Mouse (Mus musculus) layer of hippocampus, adult 9-10 months (tissue): Measurements from ENCODE around the gene Saxo2.
A peak's percentile ranks its signal among the peaks of the same experiment; 100 is the strongest.

Experiments
- DNase-seq: peaks from one replicate; pipeline ENCODE4 v3.0.0; 2022; ENCODE audit warnings: low spot score

Saxo2 gene

DNA sequence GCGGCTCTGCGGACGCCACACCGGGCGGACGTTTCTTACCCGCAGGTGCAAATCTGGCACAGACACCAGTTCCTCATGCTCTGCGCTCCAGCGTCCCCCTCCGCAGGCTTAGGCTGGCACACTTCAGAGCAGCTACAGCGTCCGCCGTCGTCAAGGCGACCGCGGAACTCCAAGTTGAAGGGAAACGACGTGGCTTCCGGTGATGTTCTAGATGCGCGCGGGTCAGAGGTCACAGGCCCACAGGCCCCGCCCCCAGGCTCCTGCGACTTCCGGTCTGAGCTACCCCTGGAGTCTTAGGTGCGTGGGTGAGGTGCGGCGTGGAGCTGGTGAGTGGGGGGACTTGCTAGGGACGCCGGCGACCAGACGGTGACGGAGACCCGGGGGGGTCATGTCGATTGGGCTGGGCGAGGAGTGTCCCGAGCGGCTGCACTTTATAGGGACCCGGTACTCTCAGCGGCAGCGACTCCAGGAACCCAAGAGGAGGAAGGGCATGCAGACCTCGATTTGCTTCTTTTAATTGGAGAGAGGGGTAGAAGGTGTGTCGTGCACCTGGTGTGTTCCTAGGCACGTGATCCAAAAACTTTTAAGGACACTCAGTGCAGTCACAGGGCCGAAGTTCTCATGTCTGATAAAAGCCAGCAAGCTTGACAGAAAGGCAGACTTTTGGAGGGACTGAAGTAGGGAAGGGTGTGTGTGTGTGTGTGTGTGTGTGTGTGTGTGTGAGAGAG lies at the start of gene Saxo2, which contains the start of gene Efl1:
Gene Saxo2 (minus strand): TSS at position 176 of the 728 bp plus-strand sequence.
Gene Efl1 (plus strand): TSS at position 262 of the 728 bp plus-strand sequence.
- DNase-seq: peak; percentile 90

DNA sequence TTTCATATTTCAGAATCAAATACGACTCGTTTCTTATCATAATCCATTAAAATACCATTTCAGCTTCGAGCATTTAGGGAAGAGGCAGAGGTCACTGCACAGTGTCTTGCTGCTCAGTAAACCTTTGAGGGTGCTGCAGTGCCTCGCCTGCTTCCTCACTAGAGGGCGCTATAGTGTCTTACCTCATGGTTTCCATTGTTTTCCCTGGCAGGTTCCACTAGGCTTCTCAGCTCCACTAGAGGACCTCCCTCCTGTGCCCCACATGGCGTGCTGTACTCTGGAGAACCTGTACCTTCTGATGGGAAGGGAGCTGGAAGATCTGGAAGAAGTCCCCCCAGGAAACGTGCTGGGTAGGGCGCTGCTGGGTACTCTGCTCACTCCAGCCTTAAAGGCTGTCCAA lies 49.3 kb upstream of the Saxo2 start:
- DNase-seq: no peak

DNA sequence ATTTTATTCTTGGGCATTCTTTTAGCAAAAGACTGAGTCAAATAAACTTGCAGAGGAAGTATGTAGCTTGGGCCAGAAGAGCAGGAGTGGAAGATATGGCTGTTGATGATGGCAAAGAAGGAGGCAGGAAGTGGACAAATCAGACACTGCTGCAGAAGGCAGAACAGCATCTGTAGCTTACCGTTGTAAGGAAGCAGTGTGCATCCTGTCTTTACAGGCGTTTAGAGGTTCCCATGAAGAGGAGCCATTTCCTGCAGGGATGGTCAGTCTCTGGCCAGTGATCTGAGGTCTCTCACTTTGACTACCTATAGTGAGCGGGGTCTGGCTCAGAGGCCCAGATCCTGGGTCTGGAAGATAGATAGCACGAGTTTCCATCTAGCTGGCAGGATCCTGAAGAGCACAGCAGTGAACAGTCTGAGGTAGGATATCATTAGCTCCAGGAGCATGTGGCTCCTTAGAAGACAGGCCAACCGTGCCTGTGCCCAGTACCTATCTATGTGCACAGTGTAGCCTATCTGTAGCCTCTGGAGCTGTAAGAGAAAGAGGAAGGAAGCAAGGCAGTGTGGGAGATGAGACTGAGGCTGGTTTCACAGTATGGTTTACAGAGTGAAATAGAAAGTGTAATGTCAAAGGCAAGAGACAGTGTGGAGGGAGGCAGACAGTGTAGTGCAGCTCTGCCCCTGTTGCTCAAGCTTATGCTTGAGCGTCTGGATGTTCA lies 42.9 kb upstream of the Saxo2 start:
- no peak for DNase-seq

DNA sequence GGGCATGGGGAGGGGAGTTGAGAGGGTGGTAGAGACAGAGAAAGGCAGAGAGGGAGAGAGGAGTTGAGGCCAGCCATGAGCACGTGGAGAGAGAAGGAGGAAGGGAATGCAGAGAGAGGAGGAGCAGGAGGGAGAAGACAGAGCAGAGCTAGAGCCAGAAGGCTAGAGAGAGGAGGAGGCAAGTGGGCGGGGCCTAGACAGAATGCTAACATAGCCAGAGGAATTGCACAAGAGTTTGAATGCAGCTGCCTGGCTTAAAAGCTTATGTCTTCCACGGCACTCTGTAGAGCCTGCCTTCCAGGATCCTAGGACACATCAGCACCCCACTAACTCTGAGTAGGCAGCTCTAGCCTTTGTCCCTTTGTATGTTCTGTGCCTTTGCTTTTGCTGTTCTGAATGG lies 40.4 kb upstream of the Saxo2 start:
- DNase-seq: no peak

DNA sequence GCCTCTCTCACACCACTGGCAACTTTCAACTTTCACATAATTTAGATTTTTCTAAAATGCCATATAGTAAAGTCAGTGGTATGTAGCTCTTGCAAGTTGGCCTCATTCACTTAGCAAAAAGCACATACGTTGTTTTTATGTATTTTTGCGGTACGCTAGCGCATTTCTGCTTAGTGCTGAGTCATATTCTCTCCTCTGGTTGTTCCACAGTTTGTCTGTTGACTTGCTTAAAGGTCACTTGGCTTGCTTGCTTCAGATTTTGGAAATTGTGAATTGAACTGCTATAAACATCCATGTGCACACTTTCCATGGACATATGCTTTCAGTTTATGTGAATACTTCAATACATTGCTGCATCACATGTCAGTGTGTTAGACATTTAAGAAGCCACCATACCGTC lies 31.6 kb upstream of the Saxo2 start:
- DNase-seq: no peak

DNA sequence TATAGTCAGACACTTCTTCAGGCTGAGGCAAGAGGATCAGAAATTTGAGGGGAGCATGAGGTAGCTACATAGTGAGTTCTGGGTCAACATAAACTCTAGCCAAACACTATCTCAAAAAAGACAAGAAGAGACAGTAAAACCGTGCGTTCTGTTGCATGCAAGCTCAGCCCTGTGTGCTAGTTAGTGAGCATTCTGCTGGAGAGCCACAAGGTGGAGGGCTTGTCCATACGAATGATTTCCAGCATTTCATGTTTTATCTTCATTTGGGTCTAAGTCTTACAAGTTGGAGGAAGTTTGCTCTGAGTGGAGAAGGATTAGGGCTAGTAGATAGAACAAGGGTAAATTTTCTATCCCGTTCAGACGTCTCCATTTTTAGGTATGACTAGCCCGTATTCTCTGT lies 28.5 kb upstream of the Saxo2 start:
- DNase-seq: no peak

DNA sequence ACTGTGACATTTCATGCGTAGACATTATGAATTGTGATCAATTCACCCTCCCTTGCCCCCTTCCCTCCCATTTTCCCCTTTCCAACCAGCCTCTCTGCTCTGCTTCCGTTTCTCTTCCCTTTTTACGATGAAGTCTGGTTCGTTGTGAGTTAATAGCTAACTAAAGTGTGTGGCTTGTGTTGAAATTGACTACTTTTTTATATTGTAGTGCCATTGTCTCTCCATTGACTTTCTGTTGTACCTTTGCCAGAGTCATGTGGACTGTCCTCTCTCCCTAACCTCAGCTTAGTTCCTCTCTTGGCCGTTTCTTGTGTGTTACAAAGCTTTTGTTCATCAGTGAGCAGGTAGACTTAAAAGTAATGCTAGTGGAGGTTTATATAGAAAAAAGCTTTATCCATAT lies 27.7 kb upstream of the Saxo2 start:
- no peak for DNase-seq

DNA sequence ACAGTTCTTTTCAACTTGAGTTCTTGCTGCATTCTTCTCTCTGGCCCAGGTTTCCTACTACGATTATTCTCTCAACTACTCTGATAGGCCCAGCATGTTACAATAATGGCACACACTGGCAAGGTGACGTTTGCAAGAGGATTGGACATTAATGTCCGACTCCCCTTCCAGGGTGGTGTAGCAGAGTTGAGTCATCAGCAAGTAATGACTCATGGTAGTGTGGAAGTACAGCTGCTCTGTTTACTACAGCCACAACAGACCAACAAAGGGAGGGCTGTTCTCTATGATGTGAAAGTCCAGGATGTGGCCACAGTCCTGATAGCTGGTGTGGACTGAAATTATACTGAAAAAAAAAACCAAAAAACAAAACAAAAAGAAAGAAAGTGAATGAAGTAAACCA lies 16.3 kb upstream of the Saxo2 start:
- no peak for DNase-seq

DNA sequence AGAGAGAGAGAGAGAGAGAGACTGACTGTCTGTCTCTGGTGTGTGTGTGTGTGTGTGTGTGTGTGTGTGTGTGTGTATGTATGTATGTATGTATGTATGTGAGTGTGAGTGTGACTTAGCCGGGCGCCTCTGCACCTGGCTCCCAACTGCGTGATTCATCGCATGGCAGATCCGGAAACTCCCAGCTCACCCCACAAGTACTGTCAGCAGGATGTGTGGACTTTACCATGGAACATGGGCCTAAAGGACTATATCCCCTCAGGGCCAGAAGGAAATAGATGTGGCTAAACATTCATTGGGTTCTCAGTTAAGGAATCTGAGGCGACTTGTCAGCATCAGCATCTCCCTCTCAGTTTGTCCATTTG lies 735 bp upstream of the Saxo2 start:
- no peak for DNase-seq

DNA sequence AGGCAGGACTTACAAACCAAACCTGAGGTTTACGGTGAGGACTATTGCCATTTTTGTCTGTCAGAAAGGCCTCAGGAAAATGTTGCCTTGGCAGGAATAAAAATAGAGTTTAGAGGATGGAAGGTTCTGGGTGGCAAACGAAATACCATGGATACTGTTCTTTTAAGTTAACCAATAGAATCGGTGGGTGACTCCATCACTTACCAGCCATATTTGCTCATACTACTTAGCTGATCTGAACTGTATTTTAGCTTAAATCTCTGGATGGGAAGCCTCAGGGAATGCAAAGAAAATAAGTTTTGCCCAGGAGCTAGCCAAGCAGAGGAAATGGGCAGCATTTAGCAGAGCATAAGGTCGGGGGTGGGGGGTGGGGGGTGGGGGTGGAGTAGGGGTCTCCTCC lies 419 bp downstream of the Saxo2 start:
- DNase-seq: no peak

DNA sequence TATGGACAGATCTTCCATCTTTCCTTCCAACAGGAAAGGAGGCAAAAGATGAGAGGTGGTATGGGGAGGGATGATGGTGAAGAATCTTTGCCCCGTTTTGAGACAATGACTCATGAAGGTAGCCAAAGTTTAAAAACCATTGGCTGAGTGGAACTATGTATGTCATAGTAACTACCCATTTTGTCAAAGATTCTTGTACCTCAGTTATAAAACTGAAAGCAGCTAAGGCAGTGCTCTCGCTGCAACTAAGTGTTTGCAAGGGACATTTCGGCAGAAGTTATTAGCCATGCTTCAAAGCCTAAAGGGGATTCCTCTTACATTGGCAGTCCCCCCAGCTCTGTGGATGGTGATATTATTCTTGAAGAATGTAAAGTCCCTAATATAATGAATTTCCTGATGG lies 1.1 kb downstream of the Saxo2 start:
- DNase-seq: no peak

DNA sequence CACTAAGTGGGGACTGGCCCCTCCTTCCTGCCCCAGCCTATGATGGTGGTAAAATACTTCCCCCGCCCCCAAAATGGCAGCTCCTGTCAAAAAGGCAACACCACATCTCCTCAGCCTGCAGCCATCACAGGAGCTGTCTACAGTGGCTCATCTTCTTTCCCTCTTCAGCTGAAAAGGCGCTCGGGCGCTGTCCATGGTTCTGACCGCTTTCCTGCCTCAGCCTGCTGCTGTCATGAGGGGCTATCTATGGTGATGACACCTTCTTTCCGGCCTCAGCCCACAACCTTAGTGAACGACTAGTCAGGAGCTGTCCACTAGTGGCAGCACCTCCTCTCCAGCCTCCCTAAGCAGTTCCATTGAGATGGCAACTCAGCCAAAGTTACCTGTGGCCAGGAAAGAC lies 23.0 kb downstream of the Saxo2 start:
- DNase-seq: no peak

DNA sequence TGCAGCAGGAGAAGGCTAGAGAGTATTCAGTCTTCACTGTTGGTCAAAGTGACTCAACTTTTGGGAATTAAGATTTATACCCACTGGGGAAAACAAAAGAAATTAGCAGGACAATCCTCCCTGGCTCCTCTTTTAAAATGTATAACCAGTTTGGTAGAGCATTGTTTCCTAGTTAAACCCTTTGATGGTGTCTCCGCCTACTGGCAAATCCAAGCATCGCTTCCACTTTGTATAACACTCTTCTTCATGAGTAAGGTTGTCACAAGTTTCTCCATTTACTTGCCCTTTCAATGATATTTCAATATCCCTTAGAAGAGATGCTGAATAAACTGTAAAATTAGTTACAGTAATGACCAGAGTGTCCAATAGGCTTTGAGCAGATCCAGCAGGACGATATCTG lies 38.7 kb downstream of the Saxo2 start:
- DNase-seq: peak; percentile 4

DNA sequence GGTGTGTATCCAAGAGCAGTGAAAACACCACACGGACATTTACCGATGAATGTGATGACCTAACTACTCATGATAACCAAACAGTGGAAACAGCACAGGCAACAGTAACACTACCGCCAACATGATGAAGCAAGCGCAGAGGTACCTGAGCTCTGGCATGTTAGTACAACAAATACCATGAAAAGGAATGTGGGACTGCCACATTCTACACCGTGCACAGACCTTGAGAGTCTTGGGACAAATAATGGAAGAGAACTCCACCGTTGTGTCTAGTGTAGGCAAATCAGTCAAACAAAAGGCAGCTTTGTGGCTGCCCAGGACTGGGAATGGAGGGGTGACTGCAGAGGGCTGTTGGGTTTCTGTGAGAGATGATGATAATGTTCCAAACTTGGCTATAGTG lies 42.9 kb downstream of the Saxo2 start:
- DNase-seq: no peak

DNA sequence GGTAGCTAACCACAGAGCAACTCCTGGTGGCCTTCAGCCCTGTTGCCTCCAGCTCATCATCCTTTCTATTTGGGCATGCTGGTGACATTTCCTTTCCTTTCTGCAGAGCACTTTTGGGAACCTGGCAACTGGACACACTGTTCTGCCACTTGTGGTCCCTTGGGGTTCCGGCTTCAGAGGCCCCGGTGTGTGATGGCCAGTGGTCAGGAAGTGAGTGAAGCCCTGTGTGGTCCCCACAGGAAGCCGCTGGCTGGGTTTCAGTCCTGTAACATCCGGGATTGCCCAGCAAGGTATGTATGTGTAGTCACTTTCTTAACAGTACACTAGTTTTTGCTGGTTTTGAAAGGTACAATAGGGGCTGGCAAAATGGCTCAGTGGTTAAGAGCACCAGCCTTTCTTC lies 46.3 kb downstream of the Saxo2 start:
- DNase-seq: no peak

DNA sequence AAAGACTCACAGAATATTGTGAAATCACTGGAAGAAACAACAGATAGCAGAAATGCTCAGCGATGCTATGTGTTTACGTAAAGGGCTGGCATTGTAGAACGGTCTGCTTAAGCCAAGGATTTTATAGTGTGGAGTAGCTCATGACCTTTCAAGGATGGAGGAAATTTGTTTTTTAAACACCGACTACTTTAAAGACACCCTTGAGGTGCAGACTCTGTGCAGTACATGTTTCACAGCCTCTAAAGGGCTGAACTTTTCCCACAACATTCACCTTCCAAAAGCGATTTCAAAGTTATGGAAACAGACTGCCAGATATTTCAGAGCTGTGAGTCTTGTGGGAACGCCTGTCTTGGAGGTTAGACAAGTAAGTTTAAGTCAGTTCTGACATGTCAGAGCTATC lies 57.4 kb downstream of the Saxo2 start:
- DNase-seq: no peak
